Mouse (Mus musculus): Measurements from ENCODE around the gene Chchd6.

- TF ChIP-seq CTCF (IDR thresholded peaks at IDR 0.05; ENCODE audit: borderline replicate concordance, control insufficient read depth, extremely low read depth, insufficient read depth, low read length, poor library complexity) (no peak), POLR2A (IDR thresholded peaks at IDR 0.05; ENCODE audit: control insufficient read depth, extremely low read depth, insufficient read depth, low read length, poor library complexity) (no peak)
Observed at GRCm38 (mm10) chr6:89643798-89644270, 48.4 kb upstream of the Chchd6 start, which contains the start of gene Txnrd3.
